Comparison of ENCODE assay signal across 10 mouse cellular contexts in the genomic region with DNA sequence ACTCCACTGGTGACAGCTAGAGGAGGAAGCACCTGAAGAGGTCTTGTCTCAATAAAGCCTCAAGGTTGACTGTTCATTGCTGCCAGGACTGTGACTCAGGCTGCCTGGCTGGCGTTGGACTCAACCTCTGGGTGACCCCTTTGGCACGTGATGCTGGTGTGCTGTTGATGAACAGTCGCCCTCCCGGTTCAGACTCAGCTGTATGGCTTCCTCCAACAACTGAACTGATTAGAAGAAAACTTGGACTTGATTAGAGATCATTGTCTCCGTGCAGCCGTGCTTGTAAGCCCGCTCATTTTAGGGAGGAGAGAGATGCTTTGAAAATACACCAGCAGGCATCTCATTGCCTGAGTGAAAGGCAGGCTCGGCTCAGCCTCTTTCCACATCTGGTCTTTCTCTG.
DNase-seq lines count a peak whose midpoint lies in the region; ATAC-seq and TF ChIP-seq lines count a peak whose summit lies in the region.
"Had no signal": no experiment of that assay in that cellular context is flagged by ENCODE, and none has a peak within 500 bp of the region (broad histone marks: within the 10 kb centered on the region; RNA-seq: fewer than 3 reads in every experiment).

No protein-coding gene starts in this region.

- H3K4me3 ChIP-seq in hindbrain, embryonic 13.5 days = no peak overlapping the region
- H3K4me3 ChIP-seq in hindbrain, postnatal 0 days (ENCODE audit: low read length) = no peak overlapping the region
- H3K4me3 ChIP-seq: hindbrain, embryonic 12.5 days had no signal

- ATAC-seq in hindbrain, embryonic 13.5 days (ENCODE audit: low FRiP score) = no peak
- no peak for ATAC-seq in hindbrain, postnatal 0 days

- TF ChIP-seq CTCF in hindbrain, postnatal 0 days (IDR thresholded peaks at IDR 0.05; ENCODE audit: low read depth) = no peak

- peak overlapping the region; percentile 48 for H3K27ac ChIP-seq in hindbrain, embryonic 13.5 days
- H3K27ac ChIP-seq in hindbrain, postnatal 0 days = no peak overlapping the region
- H3K27ac ChIP-seq: hindbrain, embryonic 12.5 days had no signal

- peaks cover 17% of the 10 kb centered on the region for H3K4me1 ChIP-seq in hindbrain, embryonic 13.5 days (replicated peaks)
- H3K4me1 ChIP-seq in hindbrain, postnatal 0 days (ENCODE audit: insufficient read depth, low read length) = peaks cover 5% of the 10 kb centered on the region

- 56% methylated on average over 8 of the region's 8 CpGs for WGBS in hindbrain, embryonic 13.5 days
- 47% methylated on average over 8 of the region's 8 CpGs for WGBS in hindbrain, postnatal 0 days

- H3K36me3 ChIP-seq in hindbrain, embryonic 13.5 days = no peaks in the 10 kb centered on the region
- H3K36me3 ChIP-seq in hindbrain, postnatal 0 days (ENCODE audit: insufficient read depth, low read length) = no peaks in the 10 kb centered on the region
- H3K36me3 ChIP-seq: hindbrain, embryonic 12.5 days had no signal

- H3K9ac ChIP-seq in hindbrain, embryonic 13.5 days = no peak overlapping the region
- no peak overlapping the region for H3K9ac ChIP-seq in hindbrain, postnatal 0 days (replicated peaks; ENCODE audit: low read length)
- H3K9ac ChIP-seq: hindbrain, embryonic 12.5 days had no signal

- H3K9me3 ChIP-seq in hindbrain, embryonic 13.5 days = no peaks in the 10 kb centered on the region
- no peaks in the 10 kb centered on the region for H3K9me3 ChIP-seq in hindbrain, postnatal 0 days (ENCODE audit: low read length)
- H3K9me3 ChIP-seq: hindbrain, embryonic 12.5 days had no signal

- no peak for DNase-seq in hindbrain, postnatal 0 days (ENCODE audit: low spot score)
- DNase-seq in MN1 (ENCODE audit: low spot score) = peak; percentile 19
- peak; percentile 82 to 84 for DNase-seq in adrenal gland, postnatal 36 days
- peak; percentile 18 to 44 for DNase-seq in kidney, postnatal 25 days
- DNase-seq in thymus, postnatal 0 days (ENCODE audit: low spot score) = no peak
- no peak for DNase-seq in left cerebral cortex, postnatal 4 days
- DNase-seq in left cerebral cortex, adult 11 months (ENCODE audit: low spot score) = no peak
- DNase-seq: cerebellum, adult 18-20 months had no signal

- intact Hi-C loops in left cerebral cortex, postnatal 4 days (cut with DNase I) = no loop called here

- H3K4me2 ChIP-seq in hindbrain, embryonic 13.5 days = no peak overlapping the region
- no peak overlapping the region for H3K4me2 ChIP-seq in hindbrain, postnatal 0 days (ENCODE audit: low read depth, low read length)
- H3K4me2 ChIP-seq: hindbrain, embryonic 12.5 days had no signal

- H3K27me3 ChIP-seq in hindbrain, embryonic 13.5 days = no peaks in the 10 kb centered on the region
- no peaks in the 10 kb centered on the region for H3K27me3 ChIP-seq in hindbrain, postnatal 0 days (ENCODE audit: insufficient read depth, low read length)
- H3K27me3 ChIP-seq: hindbrain, embryonic 12.5 days had no signal

Comparison
In these comparisons a context has a peak if more than half of its experiments do, and no peak if none do; other contexts are left out.
1. DNase-seq: peak in MN1 (single experiment), adrenal gland, postnatal 36 days (2 of 2) and kidney, postnatal 25 days (2 of 2); none in hindbrain, postnatal 0 days (single experiment), thymus, postnatal 0 days (single experiment), left cerebral cortex, postnatal 4 days (single experiment) and left cerebral cortex, adult 11 months (single experiment).